Mouse (Mus musculus): ENCODE data around the gene Lrwd1. TPM values are rescaled to one million over a fixed set of nuclear protein-coding genes. Genes with fewer than 3 reads are reported as not detected.

Gene Lrwd1
- polyA plus RNA-seq, 1 experiment from 2014 or later, result 23.6 TPM

DNA sequence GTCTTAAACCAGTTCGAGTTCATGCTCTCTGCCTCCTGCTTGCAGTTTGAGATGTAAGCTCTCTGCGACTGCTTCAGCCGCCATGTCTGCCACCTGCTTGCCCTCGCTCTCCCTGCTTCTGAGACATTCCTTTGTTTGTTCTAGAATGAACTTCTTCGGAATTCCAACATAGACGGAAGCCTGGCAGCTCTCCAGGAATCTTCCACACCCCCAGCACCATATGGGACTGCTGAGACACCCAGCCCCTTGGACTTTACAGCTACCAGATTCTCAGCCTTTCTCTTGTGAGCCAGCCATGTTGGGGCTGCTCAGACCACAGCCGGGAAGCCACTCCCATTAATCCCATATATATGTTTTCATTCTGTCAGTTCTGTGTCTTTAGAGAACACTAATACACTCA, 59.6 kb downstream of the Lrwd1 start:
- peaks cover 4% of the 10 kb centered on the region for H3K4me1 ChIP-seq (ENCODE audit: control insufficient read depth, insufficient read depth, low read length)
- no peaks in the 10 kb centered on the region for H3K9me3 ChIP-seq (replicated peaks; ENCODE audit: control insufficient read depth, low read length)
- no peaks in the 10 kb centered on the region for H3K36me3 ChIP-seq (ENCODE audit: control insufficient read depth, insufficient read depth)
- ATAC-seq (replicated peaks; ENCODE audit: extremely low read depth, insufficient read depth, low FRiP score), result no peak
- H3K4me2 ChIP-seq (ENCODE audit: low read depth, low read length), result no peak overlapping the region
- H3K27me3 ChIP-seq (ENCODE audit: control insufficient read depth, insufficient read depth, low read length), result no peaks in the 10 kb centered on the region
- no peak overlapping the region for H3K4me3 ChIP-seq (ENCODE audit: low read length)
- 35% methylated on average over 7 of the region's 7 CpGs for WGBS
- H3K9ac ChIP-seq (ENCODE audit: low read length), result no peak overlapping the region
- no peak overlapping the region for H3K27ac ChIP-seq (ENCODE audit: low read length)

DNA sequence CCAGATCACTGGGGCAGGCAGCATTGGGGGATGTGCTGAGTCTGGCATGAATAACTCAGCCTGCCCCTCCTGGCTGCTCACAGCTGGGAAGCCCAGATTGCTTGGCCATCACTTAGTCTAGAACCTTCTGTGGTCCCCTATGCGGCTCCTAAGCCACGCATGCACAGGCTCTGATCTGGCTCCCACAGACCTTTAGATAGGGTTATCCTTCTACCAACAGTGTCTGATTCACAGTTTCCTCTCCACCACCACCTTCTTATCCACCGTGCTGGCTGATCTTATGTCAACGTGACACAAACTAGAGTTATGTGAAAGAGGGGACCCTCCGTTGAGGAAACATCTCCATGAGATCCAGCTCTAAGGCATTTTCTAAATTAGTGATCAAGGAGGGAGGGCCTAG, 60.8 kb downstream of the Lrwd1 start:
- 70% methylated on average over 5 of the region's 5 CpGs for WGBS
- no peak for ATAC-seq (replicated peaks; ENCODE audit: extremely low read depth, insufficient read depth, low FRiP score)

DNA sequence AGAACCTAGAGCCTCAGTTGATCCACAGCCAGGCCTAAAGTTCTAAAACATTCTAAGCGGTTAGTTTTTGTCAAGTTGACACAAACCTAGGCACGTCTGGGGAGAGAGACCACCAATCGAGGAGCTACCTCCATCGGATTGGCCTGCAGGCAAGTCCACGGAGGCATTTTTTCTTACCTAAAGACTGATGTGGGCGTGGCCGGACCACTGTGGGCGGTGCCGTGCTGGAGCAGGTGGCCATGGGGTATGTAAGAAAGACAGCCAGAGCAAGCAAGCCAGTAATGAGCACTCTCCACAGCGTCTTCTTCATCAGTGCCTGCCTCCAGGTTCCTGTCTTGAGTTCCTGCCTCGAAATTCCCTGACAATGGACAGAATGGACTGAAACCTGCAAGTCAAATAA, 62.3 kb downstream of the Lrwd1 start:
- Histone ChIP-seq H3K9me3 (replicated peaks; ENCODE audit: control insufficient read depth, low read length) (no peaks in the 10 kb centered on the region), H3K4me2 (ENCODE audit: low read depth, low read length) (no peak overlapping the region), H3K9ac (ENCODE audit: low read length) (no peak overlapping the region), H3K36me3 (ENCODE audit: control insufficient read depth, insufficient read depth) (no peaks in the 10 kb centered on the region), H3K4me3 (ENCODE audit: low read length) (no peak overlapping the region), H3K27me3 (ENCODE audit: control insufficient read depth, insufficient read depth, low read length) (no peaks in the 10 kb centered on the region), H3K27ac (ENCODE audit: low read length) (no peak overlapping the region), H3K4me1 (ENCODE audit: control insufficient read depth, insufficient read depth, low read length) (peaks cover 4% of the 10 kb centered on the region)
- no peak for ATAC-seq (replicated peaks; ENCODE audit: extremely low read depth, insufficient read depth, low FRiP score)
- WGBS, result 63% methylated on average over 11 of the region's 11 CpGs

More for the DNA sequence above, 60.8 kb downstream of the Lrwd1 start:
- H3K4me2 ChIP-seq (ENCODE audit: low read depth, low read length), result no peak overlapping the region
- H3K27ac ChIP-seq (ENCODE audit: low read length), result no peak overlapping the region
- no peak overlapping the region for H3K4me3 ChIP-seq (ENCODE audit: low read length)
- peaks cover 4% of the 10 kb centered on the region for H3K4me1 ChIP-seq (ENCODE audit: control insufficient read depth, insufficient read depth, low read length)
- no peak overlapping the region for H3K9ac ChIP-seq (ENCODE audit: low read length)
- no peaks in the 10 kb centered on the region for H3K36me3 ChIP-seq (ENCODE audit: control insufficient read depth, insufficient read depth)
- H3K27me3 ChIP-seq (ENCODE audit: control insufficient read depth, insufficient read depth, low read length), result no peaks in the 10 kb centered on the region
- no peaks in the 10 kb centered on the region for H3K9me3 ChIP-seq (replicated peaks; ENCODE audit: control insufficient read depth, low read length)

- no peak overlapping the region for H3K4me2 ChIP-seq (ENCODE audit: low read depth, low read length)
- H3K36me3 ChIP-seq (ENCODE audit: control insufficient read depth, insufficient read depth), result no peaks in the 10 kb centered on the region
- H3K4me1 ChIP-seq (ENCODE audit: control insufficient read depth, insufficient read depth, low read length), result peaks cover 4% of the 10 kb centered on the region
- H3K9ac ChIP-seq (ENCODE audit: low read length), result no peak overlapping the region
- no peaks in the 10 kb centered on the region for H3K27me3 ChIP-seq (ENCODE audit: control insufficient read depth, insufficient read depth, low read length)
- H3K27ac ChIP-seq (ENCODE audit: low read length), result no peak overlapping the region
- WGBS, result 56% methylated on average over 6 of the region's 6 CpGs
- no peak overlapping the region for H3K4me3 ChIP-seq (ENCODE audit: low read length)
- ATAC-seq (replicated peaks; ENCODE audit: extremely low read depth, insufficient read depth, low FRiP score), result no peak
- no peaks in the 10 kb centered on the region for H3K9me3 ChIP-seq (replicated peaks; ENCODE audit: control insufficient read depth, low read length)
These were observed 62.8 kb downstream of the Lrwd1 start for GRCm38 (mm10) chr5:136073051-136073450.

Small RNA genes within 50 kb of the gene (microRNA-seq; reads per million reads assigned to microRNA genes)
- gene Mir7035, result not detected

Other genes starting within 250 kb of the Lrwd1 start
- 794 and 965 TPM in 2 replicates for gene Hspb1, start 248.2 kb downstream of the Lrwd1 start, polyA plus RNA-seq (2015; fragmentation: Nextera tagmentation; extraction: Ambion mirVana)
- gene Ywhag, start 201.5 kb downstream of the Lrwd1 start, polyA plus RNA-seq (2015; fragmentation: Nextera tagmentation; extraction: Ambion mirVana), result 167 and 202 TPM in 2 replicates
- gene Ssc4d, start 161.5 kb downstream of the Lrwd1 start, polyA plus RNA-seq (2015; fragmentation: Nextera tagmentation; extraction: Ambion mirVana), result 0.45 and 0.91 TPM in 2 replicates
- gene Zp3, start 156.0 kb downstream of the Lrwd1 start, polyA plus RNA-seq (2015; fragmentation: Nextera tagmentation; extraction: Ambion mirVana), result not detected in 2 replicates
- 21.8 and 22.5 TPM in 2 replicates for gene Dtx2, start 141.3 kb downstream of the Lrwd1 start, polyA plus RNA-seq (2015; fragmentation: Nextera tagmentation; extraction: Ambion mirVana)
- gene Upk3b, start 97.6 kb downstream of the Lrwd1 start, polyA plus RNA-seq (2015; fragmentation: Nextera tagmentation; extraction: Ambion mirVana), result 26.7 and 28.7 TPM in 2 replicates
- 1.2 and 2.6 TPM in 2 replicates for gene Upk3bl, start 81.6 kb downstream of the Lrwd1 start, polyA plus RNA-seq (2015; fragmentation: Nextera tagmentation; extraction: Ambion mirVana)
- gene Rasa4, start 52.2 kb downstream of the Lrwd1 start, polyA plus RNA-seq (2015; fragmentation: Nextera tagmentation; extraction: Ambion mirVana), result 2.0 and 2.3 TPM in 2 replicates
- 139 and 151 TPM in 2 replicates for gene Polr2j, start 19.4 kb downstream of the Lrwd1 start, polyA plus RNA-seq (2015; fragmentation: Nextera tagmentation; extraction: Ambion mirVana)
- gene Alkbh4, start 72 bp upstream of the Lrwd1 start, polyA plus RNA-seq (2015; fragmentation: Nextera tagmentation; extraction: Ambion mirVana), result 12.5 and 13.0 TPM in 2 replicates
- gene Orai2, start 34.6 kb upstream of the Lrwd1 start, polyA plus RNA-seq (2015; fragmentation: Nextera tagmentation; extraction: Ambion mirVana), result 3.6 and 4.3 TPM in 2 replicates
- 34.4 and 37.7 TPM in 2 replicates for gene Prkrip1, start 62.9 kb upstream of the Lrwd1 start, polyA plus RNA-seq (2015; fragmentation: Nextera tagmentation; extraction: Ambion mirVana)
- 1.7 TPM in 2 replicates for gene Sh2b2, start 110.5 kb upstream of the Lrwd1 start, polyA plus RNA-seq (2015; fragmentation: Nextera tagmentation; extraction: Ambion mirVana)